Mouse (Mus musculus) gastrocnemius, postnatal 36 days (tissue): Measurements from ENCODE around the gene Adap1. TPM values are rescaled to one million over a fixed set of nuclear protein-coding genes. Genes with fewer than 3 reads are reported as not detected.

Experiments
- DNase-seq, 2 experiments: peaks; one replicate each; pipeline ENCODE4 v3.0.0; 2022
- intact Hi-C: fragments of 180-260 bp; cut with DNase I; formaldehyde crosslinking; loops from one replicate; pipeline ENCODE4 v1.15.1; 2025
- total RNA-seq, 2 experiments: library from RNA; stranded (reverse); gene quantifications; 2 replicates each; pipeline ENCODE4 v1.2.3; 2021

The Adap1 gene
- total RNA-seq, 2 experiments from 2014 or later: 1.6 to 1.7 TPM

DNA sequence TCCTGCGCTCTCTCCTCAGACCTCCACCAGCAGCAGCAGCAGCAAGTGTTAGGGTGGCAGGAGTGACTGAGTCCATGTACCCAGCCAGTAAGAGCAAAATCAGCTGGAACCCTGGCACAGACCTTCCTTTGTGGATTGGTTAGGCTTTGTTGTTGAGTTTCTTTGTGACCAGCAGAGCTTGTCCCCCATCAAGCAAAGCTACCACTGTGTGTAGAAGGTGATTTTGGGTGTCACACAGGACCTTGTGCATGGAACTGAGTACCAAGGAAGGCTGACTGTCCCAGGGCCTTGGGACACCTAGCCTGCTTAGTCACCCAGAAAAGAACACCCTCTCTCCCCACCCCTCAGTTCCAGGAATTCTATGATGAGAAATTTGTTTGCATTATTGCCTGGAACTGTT is 68.2 kb downstream of the Adap1 start:
- DNase-seq: no peak
- intact Hi-C loops: no loop called here

DNA sequence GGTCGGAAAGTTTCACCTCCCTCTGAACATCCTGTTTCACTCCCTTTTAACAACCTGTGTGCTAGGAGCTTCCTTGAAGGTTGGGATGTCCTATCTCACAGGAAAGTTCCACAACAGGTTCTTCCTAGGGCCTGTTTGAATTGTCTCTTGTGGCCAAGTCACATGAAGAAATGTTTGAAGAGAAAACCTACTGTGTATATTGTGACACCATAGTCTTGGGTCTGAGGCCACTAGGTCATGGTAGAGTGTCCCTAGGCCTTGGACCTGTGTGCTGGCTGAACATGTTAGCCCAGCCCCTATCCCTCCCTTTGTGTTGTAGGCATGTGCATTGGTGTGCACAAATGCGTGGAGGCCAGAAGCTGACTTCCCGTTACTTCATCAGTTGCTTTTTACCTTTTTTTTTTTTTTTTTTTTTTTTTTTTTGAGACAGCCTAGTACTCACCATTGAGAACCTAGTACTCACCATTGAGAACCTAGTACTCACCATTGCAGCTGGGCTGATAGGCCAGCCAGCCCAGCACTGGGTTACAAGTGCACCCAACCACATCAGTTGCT is 69.1 kb downstream of the Adap1 start:
- no peak for DNase-seq
- intact Hi-C loops: no loop called here

DNA sequence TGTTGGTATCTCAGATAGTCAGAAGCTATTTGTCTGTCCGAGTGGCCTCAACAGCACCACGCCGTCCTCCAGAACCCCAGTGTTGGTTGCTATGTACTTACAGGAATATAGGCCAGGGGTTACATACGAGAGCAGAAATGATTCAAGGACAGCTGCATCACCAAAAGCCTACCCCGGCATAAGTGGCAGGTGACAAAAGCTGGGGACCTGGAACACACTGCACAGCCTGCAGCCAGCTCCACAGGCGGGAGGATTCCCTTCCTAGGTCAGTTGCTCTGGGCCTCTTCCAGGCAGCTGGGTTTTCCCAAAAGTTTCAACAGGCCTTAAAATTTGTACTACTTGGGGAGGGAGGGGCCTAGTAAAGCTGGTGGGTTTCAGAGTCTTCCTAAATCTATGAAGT is 69.6 kb downstream of the Adap1 start:
- no peak for DNase-seq
- intact Hi-C loops: no loop called here

DNA sequence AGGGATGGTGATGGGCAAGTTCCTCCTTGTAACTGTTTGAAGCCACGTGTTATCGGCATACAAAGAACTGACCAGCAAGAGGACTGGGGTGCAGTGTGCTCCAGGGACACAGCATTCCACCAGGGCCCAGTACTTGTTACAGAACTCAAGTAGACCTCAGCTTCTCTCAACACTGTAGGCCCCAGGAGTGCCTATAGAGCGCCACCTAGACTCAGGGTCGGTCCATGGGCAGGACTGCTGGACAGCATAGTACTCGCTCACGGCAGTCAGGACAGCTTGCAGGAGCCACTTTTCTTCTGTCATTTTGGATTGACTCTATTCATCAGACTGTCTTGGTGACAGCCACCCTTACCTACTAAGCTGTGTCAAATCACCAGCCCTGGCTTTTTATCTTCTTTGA is 70.5 kb downstream of the Adap1 start:
- DNase-seq: no peak
- intact Hi-C loops: no loop called here

DNA sequence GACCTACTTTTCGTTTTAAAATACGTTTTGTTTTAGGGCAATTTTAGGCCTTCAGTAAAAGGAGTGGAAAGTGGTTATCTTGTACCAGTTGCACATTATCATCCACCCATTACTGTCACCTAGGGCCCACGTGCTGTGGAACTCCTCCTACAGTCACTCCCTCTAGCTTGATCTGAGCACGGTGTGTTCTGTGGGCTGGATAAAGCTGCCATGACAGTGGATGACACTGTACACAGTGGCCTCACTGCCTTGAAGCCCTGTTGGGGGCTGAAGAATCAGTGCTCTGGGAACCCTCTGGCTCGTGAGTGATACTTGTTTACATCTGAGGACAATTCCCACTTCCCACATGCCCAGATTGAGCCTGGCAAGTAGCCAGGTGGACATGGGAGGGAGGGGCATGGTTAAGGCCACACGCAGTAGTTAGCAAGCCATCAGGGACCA is 72.1 kb downstream of the Adap1 start:
- intact Hi-C loops: no loop called here
- DNase-seq: no peak

DNA sequence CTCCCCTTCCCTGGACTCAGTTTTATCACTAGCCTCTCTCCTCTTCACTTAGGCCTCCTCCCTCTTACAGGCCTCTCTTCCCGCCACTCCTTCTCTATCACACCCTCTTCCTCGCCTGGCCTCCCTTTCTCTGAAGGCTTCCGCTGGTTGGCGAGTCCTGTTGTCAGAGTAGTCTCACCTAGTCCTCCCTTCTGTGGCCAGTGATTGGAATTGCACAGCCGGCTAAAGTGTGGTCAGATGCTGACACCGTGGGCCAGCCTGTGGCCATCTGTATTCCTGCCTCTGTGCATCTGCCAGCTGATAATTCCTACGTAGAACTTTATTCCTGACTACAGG is 72.5 kb downstream of the Adap1 start:
- intact Hi-C loops: no loop called here
- no peak for DNase-seq

DNA sequence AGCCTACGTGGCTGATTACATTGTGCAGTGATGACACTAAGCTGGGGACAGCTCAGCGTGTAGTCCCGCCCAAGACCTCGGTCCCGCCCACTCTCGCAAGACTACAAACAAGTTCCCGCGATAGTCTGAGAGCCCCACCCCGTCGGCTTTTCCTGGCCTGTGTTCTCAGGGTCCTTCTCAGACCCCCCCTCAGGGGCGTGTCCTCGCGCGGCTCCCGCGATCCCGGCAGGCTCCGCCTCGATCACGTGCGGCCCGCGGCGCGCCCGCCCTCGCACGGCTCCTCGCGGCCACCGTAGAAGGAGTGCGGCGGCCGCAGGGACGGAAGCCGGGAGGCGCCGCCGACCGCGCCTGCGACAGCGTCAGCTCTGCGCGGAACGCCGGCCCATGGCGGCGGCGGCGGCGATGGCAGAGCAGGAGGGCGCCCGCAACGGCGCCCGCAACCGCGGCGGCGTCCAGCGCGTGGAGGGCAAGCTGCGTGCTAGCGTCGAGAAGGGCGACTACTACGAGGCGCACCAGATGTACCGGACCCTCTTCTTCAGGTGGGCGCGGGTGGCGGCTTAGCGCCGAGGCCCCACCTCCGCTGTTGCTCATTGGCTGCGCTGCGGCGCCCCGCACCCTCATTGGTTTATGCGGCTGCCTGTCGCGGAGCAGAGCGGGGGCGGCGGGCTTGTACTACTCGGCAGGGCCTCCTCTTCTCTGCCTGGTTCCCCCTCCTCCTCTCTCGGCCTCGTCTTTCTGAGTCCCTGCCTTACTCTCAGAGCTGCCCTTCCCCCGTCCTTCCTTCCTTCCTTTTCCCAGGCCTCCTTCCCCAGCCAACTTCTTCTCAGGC is 73.1 kb downstream of the Adap1 start, which contains the start of gene Get4:
Gene Get4 (plus strand): TSS at position 244 of the 829 bp plus-strand sequence.
- peak; percentile 96 to 99 for DNase-seq
- intact Hi-C loops: no loop called here

DNA sequence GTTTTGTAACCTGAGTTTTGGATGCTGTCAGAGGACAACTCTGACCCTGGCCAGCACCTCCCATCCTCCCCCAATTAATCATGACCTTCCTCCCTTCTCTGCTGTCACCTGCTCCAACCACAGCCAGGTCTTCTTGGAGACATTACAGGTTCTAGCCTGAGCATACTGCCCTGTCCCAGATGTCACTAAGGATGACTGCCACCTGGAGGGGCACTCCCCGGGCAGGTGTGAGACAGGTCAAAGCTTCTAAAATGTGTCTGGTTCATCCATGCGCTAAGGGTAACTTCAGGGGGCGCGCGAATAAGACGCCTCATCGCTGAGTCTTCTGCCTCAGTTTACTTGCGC is 73.7 kb downstream of the Adap1 start:
- no peak for DNase-seq
- intact Hi-C loops: no loop called here

DNA sequence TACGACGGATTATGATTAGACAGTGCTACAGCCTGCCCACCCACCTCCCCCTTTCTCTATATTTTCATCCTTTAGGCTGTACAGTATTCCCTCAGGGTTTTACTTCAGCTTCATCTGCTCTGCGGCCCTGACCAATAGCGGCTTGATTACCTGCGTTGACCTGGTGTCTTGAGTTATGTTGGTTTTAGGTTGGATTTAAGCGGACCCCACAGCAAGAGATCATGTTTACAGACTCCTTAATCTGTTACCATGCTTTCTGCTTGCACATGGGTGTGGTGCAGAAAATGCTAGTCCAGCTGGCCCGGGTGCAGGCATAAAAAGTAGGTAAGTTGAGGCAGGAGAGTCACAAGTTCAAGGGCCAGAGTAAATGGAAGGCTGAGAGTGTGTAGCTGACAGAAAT is 74.1 kb downstream of the Adap1 start:
- DNase-seq: no peak
- intact Hi-C loops: no loop called here

DNA sequence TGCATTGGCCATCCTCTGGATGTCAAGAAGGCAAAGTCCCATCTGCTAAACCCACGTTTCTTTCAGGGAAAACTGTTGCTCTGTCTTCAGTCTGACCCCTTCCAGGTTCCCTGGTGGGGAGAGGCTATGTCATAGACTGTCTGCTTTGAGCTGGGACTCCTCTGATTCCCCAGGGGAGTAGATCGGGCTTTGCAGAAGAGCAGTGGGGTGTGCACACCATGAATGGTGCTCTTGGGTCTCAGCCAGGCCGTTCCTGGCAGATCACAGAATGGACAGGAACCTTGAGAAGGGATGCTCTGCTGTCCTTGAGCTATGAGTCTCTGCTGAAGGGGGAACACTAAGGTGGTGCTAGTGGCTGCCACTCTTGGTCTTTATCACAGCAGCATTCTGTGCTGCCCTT is 76.6 kb downstream of the Adap1 start:
- intact Hi-C loops: loop anchor here (5.0 kb wide), 1 partner anchor 42 kb away; no protein-coding TSS in a partner anchor
- DNase-seq: no peak

DNA sequence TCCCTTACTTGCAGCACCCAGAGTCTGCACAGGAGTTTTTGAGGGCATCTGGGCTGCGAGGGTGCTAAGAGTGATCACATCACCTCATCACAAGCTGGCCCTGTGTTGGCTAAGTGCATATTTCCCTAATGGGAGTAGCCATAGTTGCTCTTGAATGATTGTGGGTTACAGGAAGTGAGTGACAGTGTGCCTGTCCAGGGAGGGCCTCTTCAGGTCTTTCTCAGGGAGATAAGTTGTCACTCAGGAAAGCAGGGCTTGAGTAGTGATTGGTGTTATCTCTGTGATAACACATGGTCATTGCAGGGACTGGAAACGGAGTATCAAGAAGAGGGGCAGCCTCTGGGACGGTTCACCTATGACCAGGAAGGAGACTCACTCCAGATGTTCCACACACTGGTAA is 77.7 kb downstream of the Adap1 start:
- intact Hi-C loops: loop anchor here (5.0 kb wide), 1 partner anchor 40 kb away; no protein-coding TSS in a partner anchor

DNA sequence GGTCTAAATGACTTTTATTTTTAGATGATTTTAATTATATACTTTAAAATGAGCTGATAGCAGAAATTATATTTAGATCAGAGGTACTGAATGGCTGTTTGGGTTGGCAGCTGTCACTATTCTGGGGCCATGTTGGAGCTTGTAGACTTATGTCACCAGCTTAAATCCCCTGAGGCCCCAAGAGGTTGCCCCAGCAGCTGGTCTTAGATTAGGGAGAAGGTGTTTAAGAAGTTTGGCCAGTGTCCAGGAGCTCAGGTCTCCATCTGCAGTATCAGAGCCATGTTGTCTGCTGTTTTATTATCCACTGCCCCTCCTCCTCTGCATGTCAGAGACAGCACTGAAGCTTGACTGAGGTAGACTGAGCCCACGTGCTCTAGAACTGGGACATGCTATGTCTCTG is 82.0 kb downstream of the Adap1 start:
- DNase-seq: no peak
- intact Hi-C loops: no loop called here

More for the DNA sequence above, 77.7 kb downstream of the Adap1 start:
- DNase-seq: no peak

DNA sequence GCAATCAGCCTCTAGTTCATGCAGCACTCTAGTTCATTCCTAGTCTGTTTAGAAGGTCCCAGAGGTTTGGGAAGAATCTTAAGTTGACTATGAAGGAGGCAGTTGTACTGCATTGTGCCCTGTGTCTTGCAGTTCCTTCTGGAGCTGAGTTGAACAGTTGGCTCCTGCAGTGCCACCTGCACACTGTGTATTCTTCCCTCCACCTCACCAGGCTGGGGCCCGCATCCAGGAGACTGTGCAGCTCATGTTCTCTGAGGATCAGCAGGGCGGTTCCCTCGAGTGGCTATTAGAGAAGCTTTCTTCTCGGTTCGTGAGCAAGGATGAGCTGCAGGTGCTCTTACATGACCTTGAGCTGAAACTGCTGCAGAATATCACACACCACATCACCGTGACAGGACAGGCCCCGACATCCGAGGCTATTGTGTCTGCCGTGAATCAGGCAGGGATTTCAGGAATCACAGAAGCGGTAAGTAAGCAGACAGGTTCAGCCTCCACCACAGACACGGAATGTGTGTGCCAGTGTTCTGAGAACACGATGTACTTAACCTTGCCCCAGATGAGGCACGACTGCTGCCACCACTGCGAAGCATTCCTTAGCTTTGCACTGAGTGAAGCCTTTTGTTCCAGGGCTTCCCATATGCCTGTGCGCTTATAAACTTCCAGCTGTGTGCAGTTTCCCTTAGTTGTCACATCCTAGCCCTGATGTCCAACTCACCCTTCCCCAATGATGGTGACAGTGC is 84.2 kb downstream of the Adap1 start:
- intact Hi-C loops: no loop called here

DNA sequence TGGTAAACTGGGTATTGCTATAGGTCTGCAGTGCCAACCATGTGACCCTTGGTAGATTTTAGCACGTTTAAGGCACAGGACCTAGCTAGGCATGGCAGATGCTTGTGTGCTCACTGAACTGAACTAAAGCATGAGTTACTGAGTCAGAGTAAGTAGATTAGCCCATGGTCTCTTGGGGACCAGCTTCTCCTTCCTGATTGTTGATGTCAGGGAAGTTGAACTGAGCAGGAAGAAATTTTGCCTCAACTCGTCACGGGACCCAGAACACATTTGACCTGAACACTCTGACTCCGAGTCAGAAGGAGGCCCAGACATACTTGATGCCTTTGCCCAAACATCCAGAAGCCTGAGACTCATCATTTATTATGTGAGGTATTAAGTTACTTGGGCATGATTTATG is 88.0 kb downstream of the Adap1 start:
- no peak for DNase-seq
- intact Hi-C loops: no loop called here

More for the DNA sequence above, 84.2 kb downstream of the Adap1 start:
- no peak for DNase-seq

DNA sequence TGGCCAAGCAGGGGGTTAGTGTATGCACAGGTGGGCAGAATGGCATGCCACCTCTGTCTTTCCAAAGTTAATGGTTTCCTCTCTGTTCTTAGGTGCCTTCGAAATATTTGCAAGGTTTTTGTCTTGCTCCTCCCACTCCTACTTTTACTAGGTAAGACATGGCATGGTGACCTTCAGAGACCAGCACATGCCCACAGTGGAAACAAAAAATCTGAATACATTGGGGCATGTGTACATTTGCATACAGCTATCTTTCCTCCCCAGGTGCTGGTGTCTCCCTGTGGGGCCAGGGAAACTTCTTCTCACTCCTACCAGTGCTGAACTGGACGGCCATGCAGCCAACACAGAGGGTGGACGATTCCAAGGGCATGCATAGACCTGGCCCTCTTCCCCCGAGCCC is 91.0 kb downstream of the Adap1 start:
- DNase-seq: no peak
- intact Hi-C loops: no loop called here

DNA sequence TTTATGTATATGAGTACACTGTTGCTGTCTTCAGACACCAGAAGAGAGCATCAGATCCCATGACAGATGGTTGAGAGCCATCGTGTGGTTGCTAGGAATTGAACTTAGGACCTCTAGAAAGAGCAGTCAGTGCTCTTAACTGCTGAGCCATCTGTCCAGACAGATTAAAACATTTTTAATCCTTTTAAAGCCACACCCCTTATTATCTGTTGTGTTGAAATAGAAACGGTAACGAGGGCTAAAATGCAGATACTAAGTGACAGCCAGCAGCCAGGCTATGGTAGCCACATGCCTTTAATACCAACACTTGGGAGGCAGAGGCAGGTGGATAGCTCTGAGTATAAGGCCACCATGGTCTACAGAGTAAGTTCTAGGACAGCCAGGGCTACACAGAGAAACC is 93.3 kb downstream of the Adap1 start:
- no peak for DNase-seq
- intact Hi-C loops: no loop called here

DNA sequence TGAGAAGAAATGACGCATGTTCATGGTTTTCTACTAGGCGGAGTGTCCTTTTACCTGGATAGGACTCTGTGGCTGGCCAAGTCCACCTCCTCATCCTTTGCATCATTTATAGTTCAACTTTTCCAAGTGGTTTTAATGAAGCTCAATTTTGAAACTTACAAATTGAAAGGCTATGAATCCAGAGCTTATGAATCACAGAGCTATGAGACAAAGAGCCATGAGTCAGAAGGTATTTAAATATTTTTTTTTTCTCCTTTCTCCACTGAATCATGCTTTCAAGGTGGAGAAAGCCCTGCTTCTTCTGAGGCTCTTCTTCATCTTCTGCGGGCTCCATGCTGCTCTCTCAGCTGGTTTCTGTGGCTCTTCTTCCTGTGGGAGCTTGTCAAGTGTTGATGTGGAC is 95.7 kb downstream of the Adap1 start:
- intact Hi-C loops: no loop called here
- no peak for DNase-seq

DNA sequence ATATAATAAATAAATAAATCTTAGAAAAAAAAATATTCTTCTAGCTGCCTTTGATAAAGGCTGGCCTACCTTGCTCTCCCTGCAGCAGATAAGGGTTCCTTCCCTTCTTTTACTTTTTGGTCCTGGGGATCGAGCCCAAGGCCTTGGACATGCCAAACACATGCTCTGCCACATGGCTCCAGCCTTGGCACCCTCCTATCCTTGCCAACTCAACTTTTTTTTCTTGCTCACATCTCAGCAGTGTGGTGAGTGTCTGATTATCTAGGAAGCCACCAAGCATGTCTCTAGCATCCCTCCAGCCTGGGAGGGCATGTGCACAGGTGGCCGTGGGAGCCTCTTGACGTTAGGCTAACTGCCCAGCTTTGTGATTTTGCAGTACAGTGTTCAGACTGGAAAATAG is 97.1 kb downstream of the Adap1 start:
- intact Hi-C loops: no loop called here
- DNase-seq: no peak

DNA sequence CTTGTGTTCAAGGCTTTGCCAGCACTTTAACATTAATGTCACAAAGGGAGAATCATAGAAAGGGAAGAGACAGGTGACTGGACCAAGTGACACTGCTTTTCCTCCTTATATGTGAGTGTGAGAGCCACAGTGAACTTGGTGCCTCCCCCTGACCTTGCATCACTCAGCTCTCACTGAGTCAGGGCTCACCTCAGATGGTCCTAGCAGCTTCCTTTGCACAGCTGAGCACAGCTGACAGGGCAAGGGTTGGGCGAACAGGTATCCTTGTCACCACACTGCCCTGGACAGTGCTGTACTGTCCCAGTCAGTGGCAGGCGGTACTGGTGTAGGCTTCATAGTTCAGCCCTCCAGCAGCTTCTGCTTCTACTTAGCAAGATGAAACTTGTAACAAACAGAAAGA is 97.8 kb downstream of the Adap1 start:
- intact Hi-C loops: no loop called here
- no peak for DNase-seq

DNA sequence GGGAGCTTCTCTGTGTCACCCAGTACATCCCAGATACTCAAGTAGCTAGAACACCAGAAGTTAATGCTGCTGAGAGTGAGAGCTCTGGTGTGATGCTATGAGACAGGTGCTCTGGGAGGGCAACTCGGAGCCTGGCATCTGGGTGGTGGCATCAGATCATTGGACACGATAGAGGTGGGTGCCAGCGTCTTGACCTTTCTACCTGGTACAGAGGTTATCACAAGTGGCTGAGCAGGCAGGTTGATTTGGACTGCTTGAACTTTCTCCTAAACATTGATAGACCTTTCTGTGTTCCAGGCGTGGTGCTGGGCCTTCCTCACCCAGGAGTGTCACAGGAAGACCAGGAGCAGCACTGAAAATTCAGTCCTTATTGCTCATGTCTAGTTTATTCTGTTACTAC is 98.2 kb downstream of the Adap1 start:
- no peak for DNase-seq
- intact Hi-C loops: no loop called here

DNA sequence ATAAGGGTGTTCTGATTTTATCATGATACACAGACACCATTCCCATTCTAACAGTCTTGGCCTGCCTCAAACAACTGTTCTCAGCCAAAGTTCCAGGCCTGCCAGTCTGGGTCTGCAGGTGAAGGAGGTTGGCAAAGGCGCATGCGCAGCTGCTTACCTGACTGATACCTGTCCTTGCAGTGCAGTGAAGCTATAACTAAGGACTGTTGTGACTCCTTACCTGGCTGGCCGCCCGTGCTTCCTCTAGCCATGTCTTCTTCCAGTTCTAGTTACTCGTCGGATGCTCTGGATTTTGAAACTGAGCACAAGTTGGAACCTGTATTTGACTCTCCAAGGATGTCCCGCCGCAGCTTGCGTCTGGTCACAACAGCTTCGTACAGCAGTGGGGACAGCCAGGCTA is 102.1 kb downstream of the Adap1 start:
- intact Hi-C loops: no loop called here
- DNase-seq: no peak
